Mouse (Mus musculus): ENCODE results near the gene Hist2h2aa2.
"Not testable (repeated sequence)": the region's sequence is repeated elsewhere in the genome, so short reads cannot be mapped to it uniquely, and the experiment has no call there.

DNA sequence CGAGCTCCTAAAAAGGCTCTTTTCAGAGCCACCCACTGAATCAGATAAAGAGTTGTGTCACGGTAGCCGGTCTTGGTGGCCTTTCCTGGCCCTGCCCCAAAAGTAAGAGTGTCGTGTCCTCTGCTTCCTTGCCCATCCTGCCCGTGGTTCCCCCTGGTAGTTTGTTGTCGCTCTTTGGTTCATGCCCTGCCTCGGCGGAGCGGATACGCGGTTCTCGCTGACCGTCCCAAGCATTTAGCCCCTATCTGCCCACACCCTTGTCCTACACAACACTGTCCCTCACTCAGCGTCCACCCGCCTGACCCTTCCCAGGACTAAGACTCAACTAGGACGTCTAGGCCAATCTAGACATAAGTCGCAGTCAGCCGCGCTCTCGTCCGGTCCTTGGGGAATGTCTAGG is 5.9 kb upstream of the Hist2h2aa2 start:
- not testable (repeated sequence) for TF ChIP-seq CTCF, POLR2A (IDR thresholded peaks at IDR 0.05; ENCODE audit: extremely low read depth, insufficient read depth, low read length)
